Mouse (Mus musculus): ENCODE measurements around the gene Gm21677. TPM values are rescaled to one million over a fixed set of nuclear protein-coding genes. Genes with fewer than 3 reads are reported as not detected.
"Not testable (repeated sequence)": the region's sequence is repeated elsewhere in the genome, so short reads cannot be mapped to it uniquely, and the experiment has no call there.

Gene Gm21677
- not detected for total RNA-seq (2021)
- long read RNA-seq, experiment 1: 0 reads
- long read RNA-seq, experiment 2: 0 reads

- DNase-seq (ENCODE audit: low spot score in 2 of 2): not testable (repeated sequence)
These were observed at the start of gene Gm21677 for GRCm38 (mm10) chrY:3306349-3306748. Gm21677 (minus strand) TSS chrY:3306449.

GRCm38 (mm10) chrY:3345229-3345628 lies 39.0 kb upstream of the Gm21677 start, which contains the start of gene Gm21693:
Gm21693 (minus strand) TSS chrY:3345329.
- not testable (repeated sequence) for DNase-seq (ENCODE audit: low spot score in 2 of 2)

- peak in 1 of 2 experiments; percentile 0 for DNase-seq (ENCODE audit: low spot score in 2 of 2)
These were observed 34.4 kb upstream of the Gm21677 start for GRCm38 (mm10) chrY:3340661-3341060.

Other genes with a start within 250 kb of the Gm21677 start
- not detected for gene Gm21693, start 38.9 kb upstream of the Gm21677 start, total RNA-seq (2021)
- gene Gm21704, start 103.7 kb upstream of the Gm21677 start, total RNA-seq (2021): not detected
- not detected for gene Gm21708, start 103.7 kb upstream of the Gm21677 start, total RNA-seq (2021)

Measured in adrenal gland, adult 18-20 months (tissue).